ENCODE assay signal across 10 mouse cellular contexts in the genomic region with DNA sequence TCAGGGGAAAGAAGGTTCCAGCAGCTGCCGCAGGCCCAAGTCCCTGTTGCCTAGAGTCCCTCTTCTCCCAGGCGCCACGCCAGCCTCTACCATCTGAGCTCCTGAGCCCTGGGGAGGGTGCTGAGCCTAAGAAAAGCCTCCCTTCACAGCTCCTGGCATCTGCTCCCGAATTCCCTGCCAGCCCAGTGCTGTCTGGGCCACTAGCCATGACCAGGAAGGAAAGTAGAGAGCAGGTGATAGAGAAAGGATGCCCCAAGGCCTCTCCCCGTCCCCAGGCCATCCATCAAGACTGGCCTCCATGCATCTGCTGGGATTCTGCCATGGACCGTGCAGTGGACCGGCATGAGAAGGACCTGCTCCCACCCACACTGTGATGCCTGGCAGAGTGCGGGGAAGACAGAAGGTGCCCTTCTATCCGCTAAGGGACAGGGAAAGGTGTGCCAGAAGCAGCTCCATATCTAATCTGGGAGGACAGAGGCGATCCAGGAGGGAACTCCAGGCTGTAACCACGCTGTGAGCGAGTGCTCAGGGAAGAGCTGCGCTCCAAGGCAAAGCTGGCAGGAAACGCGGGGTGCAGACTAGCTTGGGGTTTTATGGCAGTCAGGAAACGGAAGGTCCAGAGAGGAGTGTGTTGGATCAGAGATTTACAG. TPM values are rescaled to one million over a fixed set of nuclear protein-coding genes. Genes with fewer than 3 reads are reported as not detected.
DNase-seq lines count a peak whose midpoint lies in the region; ATAC-seq and TF ChIP-seq lines count a peak whose summit lies in the region.
"Had no signal": no experiment of that assay in that cellular context is flagged by ENCODE, and none has a peak within 500 bp of the region (broad histone marks: within the 10 kb centered on the region; RNA-seq: fewer than 3 reads in every experiment).

No protein-coding gene starts in this region.

- H3K4me2 ChIP-seq in kidney, postnatal 0 days (ENCODE audit: low read length), result no peak overlapping the region
- no peak overlapping the region for H3K4me2 ChIP-seq in heart, embryonic 15.5 days
- H3K4me2 ChIP-seq: embryonic facial prominence, embryonic 12.5 days had no signal

- H3K9ac ChIP-seq in kidney, postnatal 0 days (ENCODE audit: low read depth, low read length), result no peak overlapping the region
- no peak overlapping the region for H3K9ac ChIP-seq in heart, embryonic 15.5 days
- H3K9ac ChIP-seq: embryonic facial prominence, embryonic 12.5 days; liver, embryonic 14.5 days had no signal

- no peaks in the 10 kb centered on the region for H3K36me3 ChIP-seq in kidney, postnatal 0 days (ENCODE audit: insufficient read depth, low read length)
- no peaks in the 10 kb centered on the region for H3K36me3 ChIP-seq in heart, embryonic 15.5 days
- H3K36me3 ChIP-seq: embryonic facial prominence, embryonic 12.5 days had no signal

- no peak overlapping the region for H3K4me3 ChIP-seq in kidney, postnatal 0 days (replicated peaks; ENCODE audit: low read depth, low read length)
- H3K4me3 ChIP-seq in cortical plate, adult 2 months (ENCODE audit: insufficient read depth, low read length), result no peak overlapping the region
- H3K4me3 ChIP-seq in heart, embryonic 15.5 days, result no peak overlapping the region
- H3K4me3 ChIP-seq: embryonic facial prominence, embryonic 12.5 days had no signal

- H3K9me3 ChIP-seq in kidney, postnatal 0 days (replicated peaks; ENCODE audit: low read length), result no peaks in the 10 kb centered on the region
- H3K9me3 ChIP-seq in heart, embryonic 15.5 days (replicated peaks), result no peaks in the 10 kb centered on the region
- H3K9me3 ChIP-seq: embryonic facial prominence, embryonic 12.5 days had no signal

- H3K27me3 ChIP-seq in kidney, postnatal 0 days (ENCODE audit: insufficient read depth, low read length), result no peaks in the 10 kb centered on the region
- H3K27me3 ChIP-seq in heart, embryonic 15.5 days, result no peaks in the 10 kb centered on the region
- H3K27me3 ChIP-seq: embryonic facial prominence, embryonic 12.5 days had no signal

- no peak for TF ChIP-seq CTCF in kidney, postnatal 0 days (IDR thresholded peaks at IDR 0.05; ENCODE audit: low read depth)
- no peak for TF ChIP-seq CTCF in cortical plate, adult 2 months (IDR thresholded peaks at IDR 0.05; ENCODE audit: extremely low read depth, insufficient read depth, low read length)

- no peak for ATAC-seq in kidney, postnatal 0 days (replicated peaks; ENCODE audit: low FRiP score, low read depth)
- no peak for ATAC-seq in heart, embryonic 15.5 days (replicated peaks; ENCODE audit: insufficient number of reproducible peaks, insufficient read depth, low FRiP score, low read depth)
- no peak for ATAC-seq in CD4-positive, CD25-positive, alpha-beta regulatory T cell, adult 4 months

- H3K27ac ChIP-seq in kidney, postnatal 0 days, result no peak overlapping the region
- H3K27ac ChIP-seq in cortical plate, adult 2 months (ENCODE audit: insufficient read depth, low read length), result 0 out of 2 replicates have a peak overlapping the region, but pooled peaks have one; percentile 4
- H3K27ac ChIP-seq in heart, embryonic 15.5 days, result peak overlapping the region; percentile 96
- H3K27ac ChIP-seq: embryonic facial prominence, embryonic 12.5 days; liver, embryonic 14.5 days had no signal

- H3K4me1 ChIP-seq in kidney, postnatal 0 days (replicated peaks; ENCODE audit: insufficient read depth, low read length), result no peaks in the 10 kb centered on the region
- H3K4me1 ChIP-seq in cortical plate, adult 2 months (ENCODE audit: control insufficient read depth, insufficient read depth, low read length), result peaks cover 6% of the 10 kb centered on the region
- H3K4me1 ChIP-seq in heart, embryonic 15.5 days (replicated peaks), result peaks cover 59% of the 10 kb centered on the region
- H3K4me1 ChIP-seq: embryonic facial prominence, embryonic 12.5 days had no signal

- peak; percentile 34 for DNase-seq in kidney, postnatal 0 days (ENCODE audit: low spot score)
- no peak for DNase-seq in kidney, adult 11 months
- DNase-seq in left cerebral cortex, postnatal 25 days (ENCODE audit: low spot score in 2 of 2), result peak; percentile 67 to 94
- no peak for DNase-seq in ovary, postnatal 36 days (ENCODE audit: low spot score)
- DNase-seq in lung, postnatal 10 days, result no peak

- intact Hi-C loops in left cerebral cortex, postnatal 25 days (cut with DNase I), result no loop called here

- 53% methylated on average over 16 of the region's 16 CpGs for WGBS in kidney, postnatal 0 days
- WGBS in heart, embryonic 15.5 days, result 61% methylated on average over 16 of the region's 16 CpGs

- no peak for TF ChIP-seq POLR2A in cortical plate, adult 2 months (IDR thresholded peaks at IDR 0.05; ENCODE audit: extremely low read depth, insufficient read depth, low read length)

RNA-seq across cellular contexts. Expression of a gene that starts 18.6 kb away (rescaled TPM):
- 1.8 and 2.0 TPM in 2 replicates for polyA plus RNA-seq in kidney, postnatal 0 days (2015; fragmentation: Nextera tagmentation; extraction: Ambion mirVana)
- polyA plus RNA-seq in cortical plate, adult 2 months (2012; rRNA removed), result 18.5 and 20.0 TPM in 2 replicates
- polyA plus RNA-seq in heart, embryonic 15.5 days (2015; fragmentation: Nextera tagmentation; extraction: Ambion mirVana), result 16.5 and 27.5 TPM in 2 replicates
- total RNA-seq in left cerebral cortex, postnatal 25 days (2021), result 10 to 100 TPM; 21.3 to 21.6 TPM
- polyA plus RNA-seq in CD4-positive, CD25-positive, alpha-beta regulatory T cell, adult 4 months (2017; shearing (Covaris generic)), result under 1 TPM in 1 of 2 experiments, not detected in 1; 0.47 TPM

RNA-seq across cellular contexts. Expression of a gene that starts 41.2 kb away (rescaled TPM):
- polyA plus RNA-seq in kidney, postnatal 0 days (2015; fragmentation: Nextera tagmentation; extraction: Ambion mirVana), result 24.8 and 26.7 TPM in 2 replicates
- 57.8 and 60.0 TPM in 2 replicates for polyA plus RNA-seq in cortical plate, adult 2 months (2012; rRNA removed)
- polyA plus RNA-seq in heart, embryonic 15.5 days (2015; fragmentation: Nextera tagmentation; extraction: Ambion mirVana), result 22.2 and 28.2 TPM in 2 replicates
- 10 to 100 TPM; 40.5 to 40.9 TPM for total RNA-seq in left cerebral cortex, postnatal 25 days (2021)
- polyA plus RNA-seq in CD4-positive, CD25-positive, alpha-beta regulatory T cell, adult 4 months (2017; shearing (Covaris generic)), result 10 to 100 TPM; 18.0 to 22.7 TPM

Comparison
In these comparisons a context has a peak if more than half of its experiments do, and no peak if none do; other contexts are left out.
1. DNase-seq: peak in kidney, postnatal 0 days (single experiment) and left cerebral cortex, postnatal 25 days (2 of 2); none in kidney, adult 11 months (single experiment), ovary, postnatal 36 days (single experiment) and lung, postnatal 10 days (single experiment).